Mouse (Mus musculus) cerebellum, adult 9-11 months (tissue): ENCODE measurements around the gene Igfbp6.

Experiments
- DNase-seq: peaks from one replicate; pipeline ENCODE4 v3.0.0; 2022

Gene Igfbp6

DNA sequence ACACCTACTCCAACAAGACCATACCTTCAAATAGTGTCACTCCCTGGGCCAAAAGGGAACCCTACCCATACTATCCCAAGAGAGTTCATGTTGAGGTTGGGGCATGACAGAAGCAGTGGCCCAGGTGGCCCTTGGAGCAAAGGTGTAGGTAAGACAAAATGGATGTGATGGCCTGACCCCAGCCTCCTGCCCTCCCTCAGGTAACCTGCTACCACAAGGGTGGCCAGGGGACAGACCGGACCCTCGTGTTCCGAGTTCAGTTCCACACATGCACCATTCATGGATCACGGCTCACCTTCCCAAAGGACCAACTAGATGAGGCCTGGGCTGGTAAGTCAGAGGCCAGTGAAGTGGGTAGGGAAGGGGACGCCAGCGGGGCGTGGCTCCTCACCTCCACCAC is 33.9 kb upstream of the Igfbp6 start:
- DNase-seq = peak; percentile 33

DNA sequence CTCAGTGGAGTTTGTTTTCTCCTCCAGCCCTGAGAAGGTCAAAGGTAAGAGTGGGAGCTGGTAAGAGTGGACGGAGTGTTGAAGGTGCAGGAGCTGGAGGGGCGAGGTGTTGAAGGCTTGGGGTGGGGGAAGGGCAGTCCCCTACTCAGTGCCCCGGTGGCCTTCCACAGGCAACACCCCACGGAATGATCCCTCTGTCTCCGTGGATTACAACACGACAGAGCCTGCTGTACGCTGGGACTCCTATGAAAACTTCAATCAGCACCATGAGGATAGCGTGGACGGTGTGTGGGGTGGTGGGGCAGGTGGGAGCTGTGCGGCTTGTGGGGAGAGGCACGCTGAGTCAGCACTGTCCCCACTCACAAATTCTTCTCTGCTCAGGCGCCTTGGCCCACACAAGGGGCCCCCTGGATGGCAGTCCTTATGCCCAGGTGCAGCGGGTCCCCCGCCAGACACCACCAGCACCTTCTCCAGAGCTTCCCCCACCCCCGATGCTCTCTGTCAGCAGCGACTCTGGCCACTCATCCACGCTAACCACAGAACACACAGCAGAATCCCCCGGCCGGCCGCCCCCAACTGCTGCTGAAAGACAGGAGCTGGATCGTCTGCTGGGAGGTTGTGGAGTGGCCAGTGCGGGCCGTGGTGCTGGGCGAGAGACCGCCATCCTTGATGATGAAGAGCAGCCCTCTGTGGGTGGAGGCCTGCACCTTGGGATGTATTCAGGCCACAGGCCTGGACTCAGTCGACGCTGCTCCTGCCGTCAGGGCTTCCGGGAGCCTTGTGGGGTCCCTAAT is 33.3 kb upstream of the Igfbp6 start:
- DNase-seq = peak; percentile 37

DNA sequence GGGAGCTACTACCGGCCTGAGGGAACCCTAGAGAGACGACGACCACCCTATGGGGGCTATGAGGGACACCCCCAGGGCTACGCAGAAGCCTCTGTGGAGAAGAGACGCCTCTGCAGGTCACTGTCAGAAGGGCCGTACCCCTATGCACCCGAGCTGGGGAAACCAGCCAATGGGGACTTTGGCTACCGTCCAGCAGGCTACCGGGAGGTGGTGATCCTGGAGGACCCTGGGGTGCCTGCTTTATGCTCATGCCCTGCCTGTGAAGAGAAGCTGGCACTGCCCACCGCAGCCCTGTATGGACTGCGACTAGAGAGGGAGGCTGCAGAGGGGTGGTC is 32.7 kb upstream of the Igfbp6 start:
- DNase-seq = no peak

DNA sequence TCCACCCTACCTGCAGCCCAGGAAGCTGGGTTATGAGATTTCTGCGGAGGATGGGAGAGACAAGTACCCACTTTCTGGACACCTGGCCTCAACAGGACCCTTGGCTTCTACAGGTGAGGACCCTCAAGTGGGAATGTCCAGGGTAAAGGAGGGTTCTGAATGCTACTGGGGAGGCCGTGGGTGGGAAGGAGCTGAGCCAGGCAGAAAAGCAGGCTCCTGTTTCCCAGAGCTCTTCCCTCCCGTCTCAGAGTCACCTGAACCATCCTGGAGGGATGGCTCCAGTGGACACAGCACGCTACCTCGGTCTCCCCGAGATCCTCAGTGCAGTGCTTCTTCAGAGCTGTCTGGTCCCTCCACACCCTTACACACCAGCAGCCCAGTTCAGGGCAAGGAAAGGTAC is 32.0 kb upstream of the Igfbp6 start:
- no peak for DNase-seq

DNA sequence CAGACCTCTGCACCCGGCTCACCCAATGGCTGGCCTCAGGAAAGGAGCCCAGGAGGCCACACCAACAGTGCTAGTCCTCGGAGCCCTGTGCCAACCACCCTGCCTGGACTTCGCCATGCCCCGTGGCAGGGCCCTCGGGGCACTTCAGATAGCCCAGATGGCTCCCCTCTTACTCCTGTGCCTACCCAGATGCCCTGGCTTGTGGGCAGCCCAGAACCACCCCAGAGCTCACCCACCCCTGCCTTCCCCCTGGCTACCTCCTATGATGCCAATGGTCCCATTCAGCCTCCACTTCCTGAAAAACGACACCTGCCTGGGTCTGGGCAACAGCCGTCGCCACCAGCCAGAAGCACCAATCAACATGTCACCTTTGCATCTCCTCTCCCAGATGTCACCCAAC is 31.3 kb upstream of the Igfbp6 start:
- DNase-seq = no peak

DNA sequence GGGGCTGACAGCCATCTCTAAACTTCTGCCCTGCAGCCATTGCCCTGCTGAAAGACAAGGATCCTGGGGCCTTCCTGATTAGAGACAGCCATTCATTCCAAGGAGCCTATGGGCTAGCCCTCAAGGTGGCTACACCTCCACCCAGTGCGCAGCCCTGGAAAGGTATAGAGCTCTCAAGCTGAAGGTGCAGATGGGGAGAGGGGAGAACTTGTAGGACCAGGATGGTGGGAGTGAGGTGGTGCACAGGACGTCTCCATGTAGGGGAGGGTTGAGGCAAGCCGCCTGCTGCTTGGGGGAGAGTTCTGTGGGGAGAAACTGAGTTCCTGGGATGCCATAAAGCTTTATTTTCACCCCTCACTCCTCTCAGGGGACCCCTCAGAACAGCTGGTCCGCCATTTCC is 30.5 kb upstream of the Igfbp6 start:
- no peak for DNase-seq

DNA sequence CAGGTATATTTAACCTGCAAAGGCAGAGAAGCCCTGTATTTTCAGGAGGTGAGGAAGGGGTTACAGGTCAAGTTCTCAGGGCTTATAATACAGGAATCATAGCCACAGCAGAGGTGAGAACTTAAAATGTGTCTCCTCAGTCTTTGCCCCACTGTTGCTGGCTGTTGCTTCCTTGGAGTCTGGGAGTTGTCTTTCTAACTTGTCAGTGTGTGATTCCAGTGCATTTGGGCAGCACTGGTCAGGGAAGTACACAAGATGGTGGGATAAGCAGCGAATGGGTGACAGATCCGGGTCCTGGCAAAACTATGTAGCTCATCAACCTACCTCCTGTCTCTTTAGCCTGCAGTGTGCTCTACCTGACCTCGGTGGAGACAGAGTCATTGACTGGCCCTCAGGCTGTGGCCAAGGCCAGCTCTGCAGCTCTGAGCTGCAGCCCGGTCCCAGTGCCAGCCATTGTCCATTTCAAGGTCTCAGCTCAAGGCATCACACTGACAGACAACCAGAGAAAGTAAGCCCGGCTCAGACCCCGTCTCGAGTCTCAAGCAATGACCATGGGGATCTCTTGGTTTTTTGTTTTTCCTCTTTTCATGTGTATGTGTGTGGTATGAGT is 29.4 kb upstream of the Igfbp6 start:
- DNase-seq = peak; percentile 13

DNA sequence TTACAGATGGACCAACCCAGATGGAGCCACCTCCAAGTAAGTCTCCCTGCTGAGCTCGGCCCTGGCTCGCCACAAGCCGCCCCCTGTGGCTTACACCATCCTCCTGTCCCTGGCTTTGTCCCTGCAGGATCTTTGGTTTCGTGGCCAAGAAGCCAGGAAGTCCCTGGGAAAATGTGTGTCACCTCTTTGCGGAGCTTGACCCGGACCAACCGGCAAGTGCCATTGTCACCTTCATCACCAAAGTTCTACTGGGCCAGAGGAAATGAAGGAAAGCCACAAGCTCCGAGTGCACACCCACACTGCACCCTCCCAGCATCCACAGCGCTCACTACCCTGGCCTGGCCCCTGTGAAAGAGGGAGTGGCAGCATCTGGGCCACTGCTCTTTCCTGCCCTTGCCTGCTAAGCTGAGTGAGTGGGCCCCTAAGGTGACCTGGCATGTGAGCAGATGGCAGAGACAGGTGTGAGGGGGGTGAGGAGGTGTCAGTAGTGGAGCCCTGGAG is 28.4 kb upstream of the Igfbp6 start:
- DNase-seq = peak; percentile 63

DNA sequence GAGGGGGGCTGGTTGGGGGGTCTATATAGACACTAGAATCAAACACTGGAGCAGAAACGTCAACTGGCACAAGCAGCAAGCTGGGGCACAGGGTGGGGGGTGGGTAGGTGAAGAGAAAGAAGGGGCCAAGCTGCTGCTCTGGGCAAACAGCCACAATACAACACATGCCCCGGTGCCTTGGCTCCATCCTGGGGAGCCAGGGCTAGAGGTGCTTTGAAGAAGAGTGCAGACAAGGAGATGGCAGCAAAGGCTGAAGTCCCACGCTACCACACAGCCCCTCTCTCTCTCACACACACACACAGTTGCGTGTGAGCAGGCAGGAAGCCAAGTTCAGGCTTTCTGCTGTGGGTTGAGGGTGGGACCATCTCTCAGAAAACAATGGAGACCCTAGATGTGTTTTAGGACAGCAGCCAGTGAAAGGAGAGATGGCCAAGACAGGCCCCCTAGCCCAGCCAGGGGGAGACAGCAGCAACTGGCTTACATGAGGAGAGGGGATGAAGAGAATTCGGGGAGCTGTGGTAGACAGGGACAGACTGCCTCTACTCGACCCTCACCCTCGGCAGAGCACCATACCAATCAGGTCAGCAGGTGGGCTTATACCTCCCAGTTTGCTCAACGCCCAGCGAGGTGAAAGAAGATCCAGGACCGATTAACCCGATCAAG is 27.3 kb upstream of the Igfbp6 start:
- peak; percentile 43 for DNase-seq

DNA sequence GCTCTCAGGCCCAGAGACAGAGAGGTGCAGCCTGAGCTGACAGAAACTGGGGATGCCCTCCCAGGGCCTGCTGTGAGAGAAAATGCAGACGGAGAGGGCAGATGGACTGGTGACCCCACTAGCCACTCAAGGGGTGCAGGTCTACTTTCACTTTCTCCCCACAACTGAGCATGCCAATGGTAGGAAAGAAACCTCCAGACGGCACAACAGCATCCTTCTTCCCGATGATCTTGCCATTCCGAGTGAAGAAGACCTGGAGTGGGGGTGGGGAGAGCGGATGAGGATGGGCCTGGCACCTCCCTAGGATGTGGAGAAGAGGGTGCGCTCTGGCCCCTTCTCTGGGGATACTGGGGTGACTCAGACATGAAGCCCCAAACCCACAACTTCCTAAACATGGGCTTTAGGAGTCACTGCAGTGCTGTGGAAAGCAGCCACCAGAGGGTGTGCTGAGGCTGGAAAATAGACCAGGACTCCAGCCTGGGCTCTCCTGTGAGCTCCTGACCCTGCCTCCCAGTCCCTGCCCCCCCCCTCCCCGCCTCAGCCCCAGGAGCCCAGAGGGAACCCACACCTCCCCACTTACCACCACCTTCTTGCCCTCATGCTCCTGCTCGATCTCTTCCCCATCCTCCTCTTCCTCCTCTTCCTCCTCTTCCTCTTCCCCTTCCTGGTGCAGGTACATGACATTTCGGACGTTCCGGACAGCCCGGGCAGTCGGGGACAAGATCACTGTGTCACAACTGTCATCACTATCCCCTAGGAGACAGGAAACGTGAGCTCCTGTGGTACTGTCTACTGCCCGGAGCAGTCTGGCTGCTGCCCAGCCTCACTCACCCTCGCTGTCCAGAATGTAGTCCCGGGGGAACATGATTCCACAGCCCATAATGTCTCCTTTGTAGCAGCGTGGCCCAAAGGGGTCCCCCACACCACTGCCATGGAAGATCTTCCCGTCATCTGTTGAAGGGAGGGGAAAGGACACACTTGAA is 26.4 kb upstream of the Igfbp6 start:
- DNase-seq = peak; percentile 36

DNA sequence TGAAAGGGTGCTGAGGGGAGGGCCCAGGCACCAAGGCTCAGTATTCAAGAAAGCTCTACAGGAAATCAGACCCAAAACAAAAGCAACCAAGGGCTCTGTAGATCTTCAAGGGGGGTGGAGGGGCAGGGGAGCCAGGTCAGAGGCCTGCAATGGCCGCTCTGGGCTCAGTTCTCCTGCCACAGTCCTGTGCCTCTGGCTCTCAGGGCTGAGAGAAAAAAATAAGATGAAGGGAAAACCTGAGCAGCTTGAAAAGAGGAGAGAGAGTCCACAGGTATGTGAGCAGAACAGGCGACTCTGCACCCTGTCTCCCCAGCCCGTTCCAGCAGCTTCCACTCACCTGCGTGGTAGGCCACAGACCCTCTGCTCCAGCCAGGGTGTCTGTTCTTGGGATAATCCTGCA is 25.6 kb upstream of the Igfbp6 start:
- no peak for DNase-seq

DNA sequence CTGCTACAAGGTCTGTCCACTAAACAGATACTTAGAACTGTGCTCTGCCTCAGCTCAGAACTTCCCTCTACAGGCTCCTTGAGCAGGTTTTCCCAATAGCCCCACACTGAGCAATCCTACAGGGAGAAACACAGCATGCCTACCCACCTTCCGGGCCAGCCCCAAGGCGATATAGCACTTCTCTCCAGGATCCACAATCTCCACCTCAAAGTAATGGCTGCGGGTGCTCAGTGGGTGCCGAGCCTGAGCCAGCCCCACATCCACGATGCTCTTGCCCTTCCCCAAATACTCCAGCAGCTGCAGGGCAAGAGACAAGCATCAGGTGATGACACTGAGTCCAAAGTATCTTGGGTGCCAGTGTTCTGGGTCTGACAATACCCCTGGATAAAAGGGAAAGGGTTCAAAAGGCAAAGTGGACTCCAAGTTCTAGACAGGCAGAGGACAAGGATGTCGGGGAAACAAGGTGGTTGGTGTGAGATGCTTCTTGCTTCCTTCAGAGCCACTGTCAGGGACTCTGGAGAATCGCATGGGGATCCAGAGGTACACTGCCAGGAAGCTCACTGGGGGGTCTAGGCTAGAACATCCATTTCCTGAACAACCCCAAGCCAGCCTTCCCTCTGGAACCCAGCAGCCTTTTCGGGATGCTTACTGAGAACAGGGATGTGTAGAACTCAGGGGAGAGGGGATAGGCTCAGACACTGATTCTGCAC is 24.9 kb upstream of the Igfbp6 start:
- peak; percentile 34 for DNase-seq

DNA sequence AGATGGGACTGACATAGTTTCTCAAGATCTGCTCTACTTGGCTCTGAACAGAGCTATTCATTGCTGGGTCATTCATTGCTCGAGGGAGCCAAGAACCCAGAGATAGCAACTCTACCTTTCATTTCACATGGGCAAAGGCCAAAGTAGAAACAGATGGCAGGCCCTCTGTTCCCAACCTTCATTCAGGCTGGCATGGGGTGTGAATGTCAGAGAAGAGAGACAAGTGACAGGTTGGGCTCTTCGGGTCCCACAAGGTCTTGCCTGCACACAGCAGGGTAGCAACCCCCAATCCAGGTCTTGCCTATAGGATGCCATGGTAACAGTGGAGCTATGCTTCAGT is 24.4 kb upstream of the Igfbp6 start:
- DNase-seq = peak; percentile 93

DNA sequence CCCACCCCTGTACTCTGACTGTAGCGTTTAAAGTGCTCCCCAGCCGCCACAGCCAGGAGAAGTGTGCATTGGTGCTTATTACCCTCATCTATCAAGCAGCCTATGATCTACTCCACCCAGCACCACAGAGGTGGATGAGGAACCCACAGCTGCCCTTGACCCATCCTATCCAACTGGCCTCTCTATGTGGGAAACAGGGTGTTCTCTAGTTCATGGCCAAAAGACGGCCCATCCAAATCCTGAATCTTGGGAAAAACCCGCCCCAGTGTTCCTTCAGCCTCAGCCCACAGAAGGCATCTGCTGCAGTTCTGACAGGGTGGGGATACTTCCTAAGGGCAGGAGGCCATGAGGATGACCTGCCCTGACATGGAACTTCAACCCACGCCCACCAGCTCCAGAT is 23.6 kb upstream of the Igfbp6 start:
- no peak for DNase-seq

DNA sequence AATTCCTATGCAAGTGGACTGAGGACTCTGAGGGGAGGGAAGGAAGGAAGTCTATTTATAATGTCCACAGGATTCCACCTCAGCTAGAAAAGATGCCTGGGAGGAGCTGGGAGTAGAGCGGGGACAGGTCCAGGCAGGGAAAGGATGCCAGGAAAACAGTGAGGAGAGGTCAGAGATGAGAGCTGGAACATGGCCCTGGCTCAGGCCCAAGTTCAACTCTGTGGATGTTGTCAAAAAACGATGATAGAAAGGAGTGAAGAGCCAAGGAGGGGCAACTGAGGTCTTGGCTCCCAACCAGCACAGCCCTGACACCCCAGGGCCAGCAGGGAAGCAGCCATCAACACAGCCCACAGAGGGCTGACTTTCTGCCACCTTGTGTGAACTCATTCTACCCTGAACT is 17.9 kb upstream of the Igfbp6 start:
- DNase-seq = peak; percentile 71

DNA sequence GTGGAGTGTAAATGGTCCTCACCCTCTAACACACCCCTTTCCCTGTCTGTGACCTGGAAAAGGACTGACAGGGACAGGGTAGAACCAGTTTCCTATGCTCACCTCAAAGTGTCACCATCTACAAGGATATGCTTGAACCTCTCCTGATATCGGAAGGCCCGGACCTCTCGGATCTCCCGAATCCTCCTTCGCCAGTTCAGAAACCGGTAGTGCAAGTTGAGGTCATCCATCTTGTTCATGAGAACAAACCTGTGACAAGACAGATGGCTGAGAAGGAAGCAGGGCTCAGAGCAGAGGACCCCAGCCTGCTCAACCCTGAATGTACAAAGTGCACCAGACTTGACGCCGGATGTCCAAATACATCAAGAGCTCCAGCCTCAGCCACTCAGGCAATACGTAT is 10.8 kb upstream of the Igfbp6 start:
- no peak for DNase-seq

DNA sequence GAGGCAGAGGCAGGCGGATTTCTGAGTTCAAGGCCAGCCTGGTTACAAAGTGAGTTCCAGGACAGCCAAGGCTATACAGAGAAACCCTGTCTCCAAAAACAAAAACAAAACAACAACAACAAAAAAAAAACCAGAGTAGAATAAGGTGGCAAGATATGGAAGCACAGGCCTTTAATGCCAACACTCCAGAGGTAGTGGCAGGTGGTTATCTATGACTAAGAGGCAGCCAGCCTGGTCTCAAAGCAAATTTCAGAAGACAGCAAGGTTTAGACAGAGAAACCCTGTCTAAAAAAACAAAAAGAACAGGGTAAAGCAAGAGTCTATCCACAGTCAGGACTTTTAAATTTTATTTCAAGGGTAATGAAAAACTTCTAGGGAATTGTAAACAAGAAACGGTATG is 9.5 kb upstream of the Igfbp6 start:
- no peak for DNase-seq

DNA sequence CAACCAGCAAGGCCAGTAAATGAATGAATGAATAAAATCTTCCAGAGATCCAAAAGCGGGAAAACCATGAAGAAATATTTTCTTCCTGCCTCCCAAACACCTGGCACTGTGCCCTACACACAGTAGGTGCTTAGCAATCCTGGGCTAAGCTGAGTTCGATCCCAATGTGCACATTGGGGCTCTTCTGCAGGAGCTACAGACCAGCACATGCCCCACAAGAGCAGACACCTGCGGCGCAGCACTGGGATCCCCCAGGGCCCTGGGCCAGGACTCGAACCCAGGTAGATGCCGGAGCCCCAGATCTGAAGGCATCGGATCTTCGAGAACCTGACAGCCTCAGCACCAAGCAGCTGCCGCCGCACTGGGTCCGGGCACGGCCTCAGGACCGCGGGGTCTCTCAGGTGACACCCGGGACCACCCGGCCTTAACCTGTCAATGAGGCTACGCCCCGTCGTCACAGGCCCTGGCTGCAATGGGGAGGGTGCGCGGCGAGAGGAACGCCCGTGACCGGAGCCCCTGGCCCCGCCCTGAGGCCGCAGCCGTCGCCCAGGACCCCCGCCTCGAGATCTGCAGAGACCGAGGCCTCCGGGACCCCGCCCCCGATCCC is 8.5 kb upstream of the Igfbp6 start:
- no peak for DNase-seq

DNA sequence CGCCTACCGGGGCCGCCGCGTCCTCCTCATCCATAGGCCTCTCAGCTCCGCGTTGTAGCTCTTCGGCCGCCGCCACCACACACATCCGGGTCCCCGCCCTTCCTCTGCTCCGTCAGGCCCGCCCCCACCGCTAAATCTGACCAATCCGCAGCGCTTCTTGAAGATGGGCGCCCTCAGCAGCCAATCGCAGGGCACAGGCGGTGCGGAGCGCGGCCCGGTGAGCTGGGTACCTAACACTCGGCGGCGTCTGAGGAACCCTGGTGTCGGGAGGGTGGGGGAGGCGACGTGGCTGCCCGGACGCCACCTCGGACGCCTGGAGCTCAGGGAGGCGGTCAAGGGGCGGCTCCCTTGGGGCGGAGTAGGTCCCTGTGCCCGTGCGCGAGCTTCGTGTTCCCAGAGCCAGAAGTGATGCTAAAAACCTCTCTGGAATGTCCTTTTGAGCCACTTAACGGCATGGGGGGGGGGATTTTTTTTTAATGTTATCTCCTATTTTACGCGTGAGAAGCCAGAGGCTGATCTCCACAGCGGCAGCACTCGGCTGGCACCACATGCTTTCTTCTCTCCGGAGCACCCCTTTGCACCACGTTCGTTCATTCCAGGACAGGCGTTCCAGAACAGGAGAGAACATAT is 7.9 kb upstream of the Igfbp6 start, which contains the start of gene Spryd3:
Gene Spryd3 (minus strand): TSS at position 106 of the 630 bp plus-strand sequence.
- peak; percentile 98 for DNase-seq

DNA sequence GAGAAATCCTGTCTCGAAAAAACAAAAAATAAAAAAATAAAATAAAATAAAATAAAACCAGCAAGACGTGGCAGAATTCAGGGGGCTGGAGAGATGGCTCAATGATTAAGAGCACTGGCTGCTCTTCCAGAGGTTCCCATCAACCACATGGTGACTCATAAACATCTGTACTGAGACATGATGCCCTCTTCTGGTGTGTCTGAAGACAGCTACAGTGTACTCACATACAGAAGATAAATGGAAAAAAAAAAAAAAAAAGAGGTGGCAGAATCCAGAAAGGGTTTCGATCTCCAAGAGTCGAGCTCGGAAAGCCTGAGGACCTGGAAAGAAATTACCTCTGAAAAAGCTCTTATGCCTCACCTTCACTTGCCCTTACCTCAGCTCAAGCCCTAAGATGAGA is 3.0 kb upstream of the Igfbp6 start:
- no peak for DNase-seq
